ENCODE assay signal across 8 mouse cellular contexts in the genomic region with DNA sequence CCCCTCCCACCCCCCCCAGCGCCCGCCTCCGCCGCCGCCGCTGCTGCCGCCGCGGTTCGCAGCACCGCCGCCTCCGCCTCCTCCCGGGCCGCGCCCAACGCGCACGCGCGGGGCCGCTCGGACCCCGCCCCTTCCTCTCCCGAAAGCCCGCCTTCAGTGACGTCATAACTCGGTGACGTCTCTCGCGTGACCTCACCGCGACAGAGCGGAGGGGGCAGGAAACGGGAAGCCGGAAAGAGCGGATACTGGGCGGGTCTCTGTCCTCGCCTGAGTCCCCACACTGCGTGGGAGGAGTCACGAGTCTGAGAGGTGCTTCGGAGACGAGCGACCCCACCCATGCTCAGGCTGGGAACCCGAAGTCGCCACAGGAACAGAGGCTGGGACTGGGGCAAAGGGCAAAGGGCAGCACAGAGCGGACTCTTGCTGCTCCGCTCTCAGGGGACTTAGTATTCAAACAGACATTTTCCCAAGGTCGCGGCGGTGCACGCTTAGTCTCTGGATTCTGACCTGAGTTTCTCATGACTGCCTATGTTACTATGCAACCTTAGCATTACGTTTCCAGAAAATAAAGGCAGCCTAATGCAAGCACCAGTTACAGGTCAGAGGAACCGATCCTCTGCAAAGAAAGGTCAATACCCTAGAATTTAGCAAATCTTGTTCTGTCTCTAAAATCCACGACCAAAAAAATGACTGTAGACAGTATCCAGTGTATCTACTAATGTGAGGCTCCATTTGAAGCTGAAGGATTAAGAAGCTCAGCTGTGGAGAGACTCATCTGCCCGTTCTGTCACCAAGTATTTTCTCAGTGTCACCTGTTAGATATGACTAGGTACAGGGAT. TPM values are rescaled to one million over a fixed set of nuclear protein-coding genes. Genes with fewer than 3 reads are reported as not detected.
A peak's percentile ranks its signal among the peaks of the same experiment; 100 is the strongest.
DNase-seq lines count a peak whose midpoint lies in the region; ATAC-seq lines count a peak whose summit lies in the region.

A gene (minus strand): TSS at position 81 of the 839 bp plus-strand sequence.

- H3K4me1 ChIP-seq in hindbrain, embryonic 15.5 days (replicated peaks) = peaks cover 31% of the 10 kb centered on the region

- DNase-seq in T-cell, adult 2 months (ENCODE audit: low spot score) = peak; percentile 98
- peak; percentile 97 for DNase-seq in cerebellum, postnatal 36 days
- DNase-seq in frontal cortex, postnatal 36 days (ENCODE audit: low spot score in 2 of 2) = peak; percentile 97 to 98
- peak; percentile 96 for DNase-seq in left cerebral cortex, adult 11 months (ENCODE audit: low spot score)
- DNase-seq in lung, postnatal 4 days = peak; percentile 98 to 99
- DNase-seq in retina, postnatal 7 days (ENCODE audit: low read depth, low spot score) = peak; percentile 100
- peak; percentile 94 for DNase-seq in urinary bladder, adult 2 months (ENCODE audit: low spot score)

- peak within 1 kb of the TSS; percentile 92 for H3K4me2 ChIP-seq in hindbrain, embryonic 15.5 days

- peak within 1 kb of the TSS; percentile 88 for H3K27ac ChIP-seq in hindbrain, embryonic 15.5 days (replicated peaks)

- peak within 1 kb of the TSS; percentile 67 for H3K9ac ChIP-seq in hindbrain, embryonic 15.5 days

- no peaks in the 10 kb centered on the region for H3K9me3 ChIP-seq in hindbrain, embryonic 15.5 days

- 3% methylated on average over 38 of the region's 56 CpGs for WGBS in hindbrain, embryonic 15.5 days

- ATAC-seq in hindbrain, embryonic 15.5 days (ENCODE audit: low FRiP score, low read depth) = peak; percentile 98

- H3K27me3 ChIP-seq in hindbrain, embryonic 15.5 days = no peaks in the 10 kb centered on the region

- peak within 1 kb of the TSS; percentile 58 for H3K4me3 ChIP-seq in hindbrain, embryonic 15.5 days

- H3K36me3 ChIP-seq in hindbrain, embryonic 15.5 days = no peaks in the 10 kb centered on the region

RNA-seq across cellular contexts. Expression of the gene that starts here (rescaled TPM):
- 10.0 and 12.0 TPM in 2 replicates for polyA plus RNA-seq in hindbrain, embryonic 15.5 days (2015; fragmentation: Nextera tagmentation; extraction: Ambion mirVana)
- polyA plus RNA-seq in urinary bladder, adult 2 months (2012; rRNA removed) = 62.7 and 79.1 TPM in 2 replicates

Comparison
In these comparisons a context has a peak if more than half of its experiments do, and no peak if none do; other contexts are left out.
1. Peak in every context shown above with its lines: DNase-seq, ATAC-seq, H3K4me3 ChIP-seq and H3K27ac ChIP-seq.